Mouse (Mus musculus): ENCODE measurements around the gene Ptpn9.

- TF ChIP-seq ZC3H11A (IDR thresholded peaks at IDR 0.05; ENCODE audit: borderline replicate concordance, low read depth, low read length) (no peak), HCFC1 (IDR thresholded peaks at IDR 0.05; ENCODE audit: borderline replicate concordance, insufficient read depth, low read length) (no peak), CHD2 (IDR thresholded peaks at IDR 0.05; ENCODE audit: low read depth, low read length) (no peak), ZNF384 (IDR thresholded peaks at IDR 0.05; ENCODE audit: low read depth, low read length) (no peak)
Measured at GRCm38 (mm10) chr9:56956966-56957675, 37.6 kb upstream of the Ptpn9 start.
